Mouse (Mus musculus) hindbrain, embryonic 10.5 days (tissue): ENCODE results near the gene Srp54c. TPM values are rescaled to one million over a fixed set of nuclear protein-coding genes. Genes with fewer than 3 reads are reported as not detected.

Experiments used
- DNase-seq: peaks from one replicate; pipeline ENCODE4 v3.0.0-alpha.2; 2017; ENCODE audit warnings: low spot score
- H3K27ac ChIP-seq: fragments of 300-500 bp; sonication (generic); 2 replicates; pipeline ENCODE4 v1.5.1; 2016; ENCODE audit warnings: mild to moderate bottlenecking, moderate library complexity
- H3K27me3 ChIP-seq: fragments of 300-500 bp; sonication (generic); 2 replicates; pipeline ENCODE4 v1.6.1; 2016; ENCODE audit warnings: mild to moderate bottlenecking; ENCODE audit not compliant: poor library complexity, insufficient read depth, severe bottlenecking
- H3K36me3 ChIP-seq: fragments of 300-500 bp; sonication (generic); 2 replicates; pipeline ENCODE4 v1.6.1; 2016; ENCODE audit warnings: mild to moderate bottlenecking, moderate library complexity
- H3K4me1 ChIP-seq: fragments of 300-500 bp; sonication (generic); replicated peaks from 2 replicates; pipeline ENCODE4 v1.6.1; 2016; ENCODE audit warnings: mild to moderate bottlenecking
- H3K4me3 ChIP-seq: fragments of 300-500 bp; sonication (generic); 2 replicates; pipeline ENCODE4 v1.5.1; 2016; ENCODE audit warnings: mild to moderate bottlenecking, moderate library complexity
- H3K9me3 ChIP-seq: fragments of 300-500 bp; sonication (generic); 2 replicates; pipeline ENCODE4 v1.6.1; 2016; ENCODE audit warnings: mild to moderate bottlenecking, moderate library complexity
- WGBS: fragments of 180-500 bp; shearing (Covaris S2); methylation state at CpG from one replicate; pipeline ENCODE4 v1.1.7; 2016; 5-methylcytosine and 5-hydroxymethylcytosine counted together
- polyA plus RNA-seq: library from polyadenylated mRNA; unstranded; fragments of >200 nt; fragmentation: Nextera tagmentation; extraction: Ambion mirVana; gene quantifications from 2 replicates; pipeline ENCODE4 v1.2.1, GENCODE M21; 2016

Srp54c gene
- polyA plus RNA-seq, 1 experiment from 2014 or later: 43.3 TPM

GRCm38 (mm10) chr12:55299336-55299735 is 69.4 kb downstream of the Srp54c start, which contains the start of gene 1110008L16Rik:
1110008L16Rik (plus strand) TSS chr12:55299577.
- H3K27ac ChIP-seq: no peak within 1 kb of the TSS
- no peak within 1 kb of the TSS for H3K4me3 ChIP-seq
- peaks cover 29% of the 10 kb centered on the region for H3K4me1 ChIP-seq
- no peaks in the 10 kb centered on the region for H3K9me3 ChIP-seq
- H3K27me3 ChIP-seq: no peaks in the 10 kb centered on the region
- WGBS: 86% methylated on average over 5 of the region's 5 CpGs
- DNase-seq: no peak
- H3K36me3 ChIP-seq: peaks cover 55% of the 10 kb centered on the region

DNA sequence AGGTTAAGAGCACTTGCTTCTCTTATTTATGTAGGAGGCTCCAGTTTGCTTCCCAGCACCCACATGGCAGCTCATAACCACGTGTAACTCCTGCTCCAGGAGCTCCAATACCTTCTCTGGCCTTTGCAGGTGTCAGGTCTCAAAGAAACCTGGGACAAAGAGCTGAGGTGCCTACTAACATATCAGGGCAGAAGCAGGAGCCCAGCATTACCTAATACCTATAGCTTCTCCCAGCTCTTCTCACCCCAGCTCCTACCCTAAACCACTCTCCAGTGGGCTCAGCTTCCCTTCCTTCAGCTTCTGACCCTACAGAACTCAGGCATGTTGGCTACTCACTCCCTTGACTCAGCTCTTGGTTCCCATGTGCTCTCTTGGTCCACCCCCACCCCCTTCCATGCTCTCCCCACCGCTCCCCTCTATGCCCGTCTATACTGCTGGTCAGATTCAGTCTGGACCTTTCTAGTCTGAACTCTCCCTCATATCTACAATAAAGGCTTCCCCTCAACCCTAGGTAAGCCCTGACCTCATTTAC is 70.9 kb downstream of the Srp54c start:
- peaks cover 7% of the 10 kb centered on the region; the same call in 1 of the 2 replicates for H3K9me3 ChIP-seq
- peak overlapping the region; percentile 62; the same call in 1 of the 2 replicates for H3K27ac ChIP-seq
- peaks cover 29% of the 10 kb centered on the region for H3K4me1 ChIP-seq
- DNase-seq: no peak
- no peaks in the 10 kb centered on the region for H3K27me3 ChIP-seq
- peak overlapping the region; percentile 64 for H3K4me3 ChIP-seq
- peaks cover 50% of the 10 kb centered on the region for H3K36me3 ChIP-seq
- 92% methylated on average over 3 of the region's 3 CpGs for WGBS

- DNase-seq: peak; percentile 25
- Histone ChIP-seq H3K9me3 (peaks cover 7% of the 10 kb centered on the region; the same call in 1 of the 2 replicates), H3K36me3 (peaks cover 50% of the 10 kb centered on the region), H3K27me3 (no peaks in the 10 kb centered on the region), H3K27ac (peak overlapping the region; percentile 97), H3K4me3 (peak overlapping the region; percentile 64), H3K4me1 (peaks cover 29% of the 10 kb centered on the region)
- 52% methylated on average over 11 of the region's 11 CpGs for WGBS
These were observed 71.7 kb downstream of the Srp54c start for GRCm38 (mm10) chr12:55301472-55302300.

GRCm38 (mm10) chr12:55302485-55303441 is 72.8 kb downstream of the Srp54c start, which contains the start of gene Ppp2r3c:
Ppp2r3c (minus strand) TSS chr12:55302998.
- Histone ChIP-seq H3K27me3 (no peaks in the 10 kb centered on the region), H3K27ac (peak within 1 kb of the TSS; percentile 97)
- WGBS: under 1% methylated on average over 55 of the region's 55 CpGs

DNA sequence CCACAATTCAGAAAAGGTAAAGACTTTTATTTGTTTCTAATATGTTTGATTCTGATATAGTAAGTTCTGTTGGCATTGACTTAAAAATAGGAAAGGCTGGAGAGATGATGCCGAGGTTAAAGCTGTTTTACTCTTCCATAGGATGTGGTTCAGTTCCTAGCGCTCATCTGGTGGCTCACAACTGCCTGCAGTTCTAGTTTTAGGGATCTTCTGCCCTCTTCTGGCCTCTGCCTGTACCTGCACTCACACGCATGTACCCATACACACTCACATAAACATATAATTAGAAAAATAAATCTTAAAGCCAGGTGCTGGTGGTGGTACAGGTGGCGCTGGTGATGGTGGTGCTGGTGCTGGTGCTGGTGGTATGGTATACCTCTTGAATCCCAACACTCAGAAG is 76.4 kb downstream of the Srp54c start:
- Histone ChIP-seq H3K4me3 (no peak overlapping the region), H3K27ac (no peak overlapping the region), H3K9me3 (peaks cover 7% of the 10 kb centered on the region; the same call in 1 of the 2 replicates), H3K36me3 (peaks cover 47% of the 10 kb centered on the region), H3K4me1 (peaks cover 15% of the 10 kb centered on the region), H3K27me3 (no peaks in the 10 kb centered on the region)
- no peak for DNase-seq
- WGBS: 97% methylated on average over 4 of the region's 4 CpGs

More at GRCm38 (mm10) chr12:55302485-55303441, 72.8 kb downstream of the Srp54c start, which contains the start of gene Ppp2r3c:
- DNase-seq: peak; percentile 93
- H3K9me3 ChIP-seq: peaks cover 7% of the 10 kb centered on the region; the same call in 1 of the 2 replicates
- peaks cover 29% of the 10 kb centered on the region for H3K4me1 ChIP-seq
- peak within 1 kb of the TSS; percentile 64 for H3K4me3 ChIP-seq
- peaks cover 47% of the 10 kb centered on the region for H3K36me3 ChIP-seq

GRCm38 (mm10) chr12:55307566-55307965 is 77.6 kb downstream of the Srp54c start:
- Histone ChIP-seq H3K9me3 (peaks cover 7% of the 10 kb centered on the region; the same call in 1 of the 2 replicates), H3K4me3 (no peak overlapping the region), H3K27me3 (no peaks in the 10 kb centered on the region), H3K27ac (no peak overlapping the region), H3K4me1 (peaks cover 8% of the 10 kb centered on the region; the same call in 1 of the 2 replicates), H3K36me3 (peaks cover 54% of the 10 kb centered on the region)
- no peak for DNase-seq
- WGBS: 83% methylated on average over 6 of the region's 6 CpGs

DNA sequence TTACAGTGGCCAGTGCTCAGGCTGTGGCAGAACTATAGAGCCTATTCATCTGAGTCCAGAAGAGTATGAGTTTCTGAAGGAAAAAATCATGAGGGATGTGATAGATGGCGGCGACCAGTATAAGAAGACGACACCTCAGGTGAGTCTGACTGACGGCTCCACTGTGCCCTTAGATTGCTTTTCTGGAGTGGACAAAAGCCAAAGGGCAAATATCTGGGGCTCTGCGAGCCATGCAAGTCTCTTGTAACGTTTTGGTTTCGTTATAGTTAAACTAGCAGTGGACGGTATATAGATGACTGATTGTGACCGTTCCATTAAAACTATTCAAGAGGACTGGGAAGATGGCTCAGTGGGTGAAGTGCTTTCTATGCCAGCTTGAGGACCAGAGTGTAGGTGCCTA is 78.8 kb downstream of the Srp54c start:
- peaks cover 4% of the 10 kb centered on the region; the same call in 1 of the 2 replicates for H3K4me1 ChIP-seq
- H3K9me3 ChIP-seq: peaks cover 7% of the 10 kb centered on the region; the same call in 1 of the 2 replicates
- 95% methylated on average over 9 of the region's 9 CpGs for WGBS
- H3K36me3 ChIP-seq: peaks cover 54% of the 10 kb centered on the region
- H3K4me3 ChIP-seq: no peak overlapping the region
- H3K27ac ChIP-seq: no peak overlapping the region
- no peaks in the 10 kb centered on the region for H3K27me3 ChIP-seq
- DNase-seq: no peak

GRCm38 (mm10) chr12:55309501-55309900 is 79.5 kb downstream of the Srp54c start:
- Histone ChIP-seq H3K4me3 (no peak overlapping the region), H3K36me3 (peaks cover 61% of the 10 kb centered on the region), H3K27ac (no peak overlapping the region), H3K4me1 (no peaks in the 10 kb centered on the region), H3K9me3 (peaks cover 7% of the 10 kb centered on the region; the same call in 1 of the 2 replicates), H3K27me3 (no peaks in the 10 kb centered on the region)
- 74% methylated on average over 8 of the region's 8 CpGs for WGBS
- DNase-seq: no peak

DNA sequence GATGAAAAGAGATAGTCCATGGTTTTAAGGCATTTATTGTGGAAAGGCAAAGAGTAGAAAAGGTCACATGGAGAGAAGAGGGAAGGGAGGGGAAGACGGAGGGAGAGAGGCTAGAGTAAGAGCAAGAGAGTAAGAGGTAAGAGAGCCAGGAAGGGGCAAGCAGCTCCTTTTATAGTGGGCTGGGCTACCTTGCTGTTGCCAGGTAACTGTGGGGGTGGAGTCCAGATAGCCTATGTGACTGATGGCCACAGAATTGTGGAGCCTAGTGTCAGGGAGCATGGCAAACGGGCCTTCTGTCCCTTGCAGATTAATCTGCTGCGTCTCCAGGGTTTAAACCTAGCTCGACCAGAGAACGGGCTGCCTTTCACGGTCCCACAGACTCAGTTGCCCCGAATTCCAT is 81.9 kb downstream of the Srp54c start:
- Histone ChIP-seq H3K27me3 (no peaks in the 10 kb centered on the region), H3K4me3 (no peak overlapping the region), H3K36me3 (peaks cover 44% of the 10 kb centered on the region), H3K4me1 (no peaks in the 10 kb centered on the region), H3K9me3 (no peaks in the 10 kb centered on the region), H3K27ac (no peak overlapping the region)
- no peak for DNase-seq
- 87% methylated on average over 7 of the region's 7 CpGs for WGBS

Other genes with a start within 250 kb of the Srp54c start
- gene Gm20403, start 243.6 kb upstream of the Srp54c start, polyA plus RNA-seq: not detected in 2 replicates
- gene Baz1a, start 215.8 kb upstream of the Srp54c start, polyA plus RNA-seq: 26.3 and 33.8 TPM in 2 replicates
- gene 2700097O09Rik, start 150.1 kb upstream of the Srp54c start, polyA plus RNA-seq: 40.7 and 41.9 TPM in 2 replicates
- gene Srp54a, start 149.9 kb upstream of the Srp54c start, polyA plus RNA-seq: 98.3 and 136 TPM in 2 replicates
- 10.3 and 12.7 TPM in 2 replicates for gene Fam177a, start 105.7 kb upstream of the Srp54c start, polyA plus RNA-seq
- gene Srp54b, start 75.1 kb upstream of the Srp54c start, polyA plus RNA-seq: 36.5 and 38.5 TPM in 2 replicates
- 1.4 and 5.8 TPM in 2 replicates for gene 1700047I17Rik2, start 30.6 kb upstream of the Srp54c start, polyA plus RNA-seq
- gene 1110008L16Rik, start 69.4 kb downstream of the Srp54c start, polyA plus RNA-seq: 15.7 and 16.5 TPM in 2 replicates
- 21.5 and 23.7 TPM in 2 replicates for gene Ppp2r3c, start 72.8 kb downstream of the Srp54c start, polyA plus RNA-seq
- 497 and 528 TPM in 2 replicates for gene Psma6, start 154.1 kb downstream of the Srp54c start, polyA plus RNA-seq